Mouse (Mus musculus) brown adipose tissue, adult 24 weeks (tissue): ENCODE results near the gene Gm10719. TPM values are rescaled to one million over a fixed set of nuclear protein-coding genes. Genes with fewer than 3 reads are reported as not detected.
"Not testable (repeated sequence)": the region's sequence is repeated elsewhere in the genome, so short reads cannot be mapped to it uniquely, and the experiment has no call there.

Experiments
- H3K27ac ChIP-seq: fragments of 200-500 bp; replicated peaks from 2 replicates; pipeline ENCODE4 v1.5.1; 2012; ENCODE audit warnings: low read depth, mild to moderate bottlenecking, low read length
- H3K4me1 ChIP-seq: fragments of 200-500 bp; 2 replicates; pipeline ENCODE4 v1.6.1; 2012; ENCODE audit warnings: low read length, mixed read lengths; ENCODE audit not compliant: control insufficient read depth, insufficient read depth, insufficient read length
- H3K4me3 ChIP-seq: fragments of 200-500 bp; 2 replicates; pipeline ENCODE4 v1.5.1; 2012; ENCODE audit warnings: low read depth, mild to moderate bottlenecking, low read length, moderate library complexity; ENCODE audit not compliant: insufficient read depth
- polyA plus RNA-seq: library from polyadenylated mRNA; stranded (reverse); fragments of >200 nt; gene quantifications from 2 replicates; pipeline ENCODE4 v1.2.4, GENCODE M21; 2012; ENCODE audit not compliant: missing spikeins, insufficient read depth, insufficient read length

Gm10719 gene
- polyA plus RNA-seq, result 3.7 and 4.8 TPM in 2 replicates

- H3K4me3 ChIP-seq, H3K27ac ChIP-seq, H3K4me1 ChIP-seq: not testable (repeated sequence)
These were observed at the start of gene Gm10719 for GRCm38 (mm10) chr9:3017108-3017507. Gene Gm10719 (plus strand): TSS chr9:3017408.

- H3K27ac ChIP-seq, H3K4me3 ChIP-seq, H3K4me1 ChIP-seq: not testable (repeated sequence)
These were observed 16.7 kb upstream of the Gm10719 start, which contains the start of gene Gm10722 for GRCm38 (mm10) chr9:3000445-3000972. Gene Gm10722 (plus strand): TSS chr9:3000922.

GRCm38 (mm10) chr9:3001006-3001405 lies 16.2 kb upstream of the Gm10719 start:
- H3K4me1 ChIP-seq, H3K27ac ChIP-seq, H3K4me3 ChIP-seq: not testable (repeated sequence)

- H3K4me1 ChIP-seq, H3K4me3 ChIP-seq, H3K27ac ChIP-seq: not testable (repeated sequence)
These were observed 15.1 kb upstream of the Gm10719 start for GRCm38 (mm10) chr9:3001948-3002659.

GRCm38 (mm10) chr9:3002794-3003396 lies 14.3 kb upstream of the Gm10719 start, which contains the start of gene Gm11168:
Gene Gm11168 (plus strand): TSS chr9:3003346.
- not testable (repeated sequence) for H3K4me3 ChIP-seq, H3K4me1 ChIP-seq, H3K27ac ChIP-seq

- H3K4me1 ChIP-seq, H3K4me3 ChIP-seq: not testable (repeated sequence)
These were observed 11.0 kb upstream of the Gm10719 start for GRCm38 (mm10) chr9:3006179-3006578.

GRCm38 (mm10) chr9:3006636-3007035 lies 10.6 kb upstream of the Gm10719 start:
- H3K4me1 ChIP-seq, H3K4me3 ChIP-seq: not testable (repeated sequence)

More at GRCm38 (mm10) chr9:3006179-3006578, 11.0 kb upstream of the Gm10719 start:
- H3K27ac ChIP-seq, result not testable (repeated sequence)

GRCm38 (mm10) chr9:3007272-3007671 lies 9.9 kb upstream of the Gm10719 start:
- H3K4me3 ChIP-seq, H3K27ac ChIP-seq, H3K4me1 ChIP-seq: not testable (repeated sequence)

More at GRCm38 (mm10) chr9:3006636-3007035, 10.6 kb upstream of the Gm10719 start:
- H3K27ac ChIP-seq, result not testable (repeated sequence)

- H3K4me1 ChIP-seq, H3K27ac ChIP-seq, H3K4me3 ChIP-seq: not testable (repeated sequence)
These were observed 7.9 kb upstream of the Gm10719 start for GRCm38 (mm10) chr9:3009331-3009730.

GRCm38 (mm10) chr9:3012054-3012621 lies 5.1 kb upstream of the Gm10719 start:
- not testable (repeated sequence) for H3K4me3 ChIP-seq

GRCm38 (mm10) chr9:3012733-3013279 lies 4.4 kb upstream of the Gm10719 start, which contains the start of gene Gm10721:
Gene Gm10721 (plus strand): TSS chr9:3013140.
- not testable (repeated sequence) for H3K4me1 ChIP-seq, H3K27ac ChIP-seq, H3K4me3 ChIP-seq

More at GRCm38 (mm10) chr9:3012054-3012621, 5.1 kb upstream of the Gm10719 start:
- H3K4me1 ChIP-seq, H3K27ac ChIP-seq: not testable (repeated sequence)

- not testable (repeated sequence) for H3K4me3 ChIP-seq, H3K27ac ChIP-seq, H3K4me1 ChIP-seq
These were observed 1.9 kb upstream of the Gm10719 start, which contains the start of gene Gm10720 for GRCm38 (mm10) chr9:3015354-3015753. Gene Gm10720 (plus strand): TSS chr9:3015654.

GRCm38 (mm10) chr9:3015896-3016295 lies 1.3 kb upstream of the Gm10719 start:
- H3K4me1 ChIP-seq, H3K27ac ChIP-seq, H3K4me3 ChIP-seq: not testable (repeated sequence)

- H3K4me3 ChIP-seq, H3K4me1 ChIP-seq, H3K27ac ChIP-seq: not testable (repeated sequence)
These were observed 1.7 kb downstream of the Gm10719 start for GRCm38 (mm10) chr9:3018944-3019343.
